Mouse (Mus musculus) heart, adult 2 months (tissue): Measurements from ENCODE around the gene Rnase1.

Source experiments
- CTCF ChIP-seq: fragments of 200-600 bp; IDR thresholded peaks from 2 replicates; pipeline ENCODE4 v1.8.1; 2022; ENCODE audit warnings: antibody characterized with exemption, mild to moderate bottlenecking, moderate library complexity
- EP300 ChIP-seq: fragments of 200-500 bp; IDR thresholded peaks from 2 replicates; pipeline ENCODE4 v1.6.1; 2011; ENCODE audit warnings: low read depth, low read length, control low read depth; ENCODE audit not compliant: insufficient read depth

DNA sequence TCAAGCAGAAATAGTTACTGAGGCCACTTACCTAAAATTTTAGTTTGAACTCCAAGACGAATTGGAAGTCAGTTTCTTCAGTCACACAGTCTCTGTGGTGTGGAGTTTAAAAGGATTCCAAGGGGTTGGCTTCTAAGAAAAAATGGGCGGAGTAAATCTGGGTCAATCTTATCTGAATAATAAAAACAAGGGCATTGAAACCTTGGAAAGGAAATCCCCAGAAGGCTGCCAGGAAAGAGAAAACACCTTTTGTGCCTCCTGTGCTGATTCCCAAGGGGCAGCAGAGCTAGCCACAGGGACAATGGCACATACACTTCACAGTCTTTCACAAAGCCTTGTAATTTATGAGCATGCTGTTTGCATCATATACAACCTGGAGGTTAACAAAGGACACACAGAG lies at the start of gene Rnase1:
- no peak for TF ChIP-seq EP300
- no peak for TF ChIP-seq CTCF
